Mouse (Mus musculus) mature B cell (primary cell): ENCODE results near the gene Slc7a5.

ENCODE experiments used
- in situ Hi-C: fragments of 300-500 bp; cut with MboI; formaldehyde crosslinking; loops from 2 replicates; pipeline ENCODE4 v1.14.3; 2019

Slc7a5 gene

GRCm38 (mm10) chr8:121885433-121885832, 22.1 kb downstream of the Slc7a5 start:
- in situ Hi-C loops: no loop called here

- in situ Hi-C loops: no loop called here
These were observed 22.5 kb downstream of the Slc7a5 start for GRCm38 (mm10) chr8:121885001-121885400.

- in situ Hi-C loops: no loop called here
These were observed 23.3 kb downstream of the Slc7a5 start for GRCm38 (mm10) chr8:121884181-121884580.

GRCm38 (mm10) chr8:121881921-121882320, 25.6 kb downstream of the Slc7a5 start:
- in situ Hi-C loops: no loop called here

GRCm38 (mm10) chr8:121880818-121881217, 26.7 kb downstream of the Slc7a5 start:
- in situ Hi-C loops: no loop called here

- in situ Hi-C loops: no loop called here
These were observed 27.8 kb downstream of the Slc7a5 start for GRCm38 (mm10) chr8:121879712-121880111.

GRCm38 (mm10) chr8:121877828-121878480, 29.5 kb downstream of the Slc7a5 start:
- in situ Hi-C loops: no loop called here

- in situ Hi-C loops: no loop called here
These were observed 30.3 kb downstream of the Slc7a5 start for GRCm38 (mm10) chr8:121877212-121877611.

GRCm38 (mm10) chr8:121875517-121875916, 32.0 kb downstream of the Slc7a5 start:
- in situ Hi-C loops: no loop called here

GRCm38 (mm10) chr8:121875045-121875444, 32.4 kb downstream of the Slc7a5 start:
- in situ Hi-C loops: no loop called here

- in situ Hi-C loops: no loop called here
These were observed 33.5 kb downstream of the Slc7a5 start for GRCm38 (mm10) chr8:121874031-121874430.

GRCm38 (mm10) chr8:121871833-121872440, 35.6 kb downstream of the Slc7a5 start:
- in situ Hi-C loops: no loop called here

- in situ Hi-C loops: no loop called here
These were observed 37.3 kb downstream of the Slc7a5 start for GRCm38 (mm10) chr8:121870190-121870589.

GRCm38 (mm10) chr8:121868896-121869295, 38.6 kb downstream of the Slc7a5 start:
- in situ Hi-C loops: no loop called here

- in situ Hi-C loops: no loop called here
These were observed 39.3 kb downstream of the Slc7a5 start for GRCm38 (mm10) chr8:121868196-121868595.

- in situ Hi-C loops: no loop called here
These were observed 42.1 kb downstream of the Slc7a5 start for GRCm38 (mm10) chr8:121865356-121865755.

GRCm38 (mm10) chr8:121861806-121862548, 45.5 kb downstream of the Slc7a5 start:
- in situ Hi-C loops: no loop called here

GRCm38 (mm10) chr8:121861276-121861675, 46.2 kb downstream of the Slc7a5 start:
- in situ Hi-C loops: no loop called here

- in situ Hi-C loops: no loop called here
These were observed 49.7 kb downstream of the Slc7a5 start for GRCm38 (mm10) chr8:121857747-121858146.

- in situ Hi-C loops: no loop called here
These were observed 50.2 kb downstream of the Slc7a5 start for GRCm38 (mm10) chr8:121857331-121857730.

GRCm38 (mm10) chr8:121856071-121856746, 51.3 kb downstream of the Slc7a5 start:
- in situ Hi-C loops: no loop called here

- in situ Hi-C loops: loop anchor here (5.0 kb wide), 1 partner anchor 59 kb away; no protein-coding TSS in a partner anchor
These were observed 53.9 kb downstream of the Slc7a5 start for GRCm38 (mm10) chr8:121853586-121853985.
